Mouse (Mus musculus) kidney, adult 9 months (tissue): ENCODE results near the gene Osbpl10.
A peak's percentile ranks its signal among the peaks of the same experiment; 100 is the strongest.
"Not testable (repeated sequence)": the region's sequence is repeated elsewhere in the genome, so short reads cannot be mapped to it uniquely, and the experiment has no call there.

Experiments
- DNase-seq: peaks from one replicate; pipeline ENCODE4 v3.0.0; 2022

The Osbpl10 gene

DNA sequence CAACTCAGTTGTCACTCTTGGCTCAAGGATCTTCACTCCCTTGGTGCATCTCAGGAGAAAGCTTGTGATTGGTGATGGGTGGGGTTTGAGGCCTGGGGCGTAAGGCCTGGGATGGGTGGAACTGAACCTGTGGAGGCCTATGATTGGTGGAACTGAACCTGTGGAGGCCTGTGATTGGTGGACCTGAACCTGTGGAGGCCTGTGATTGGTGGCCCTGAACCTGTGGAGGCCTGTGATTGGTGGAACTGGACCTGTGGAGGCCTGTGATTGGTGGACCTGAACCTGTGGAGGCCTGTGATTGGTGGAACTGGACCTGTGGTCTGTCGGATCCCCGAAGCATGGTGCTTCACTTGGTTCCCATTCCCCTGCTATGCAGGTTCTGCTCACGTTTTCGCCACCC is 7.4 kb downstream of the Osbpl10 start:
- DNase-seq, result no peak

DNA sequence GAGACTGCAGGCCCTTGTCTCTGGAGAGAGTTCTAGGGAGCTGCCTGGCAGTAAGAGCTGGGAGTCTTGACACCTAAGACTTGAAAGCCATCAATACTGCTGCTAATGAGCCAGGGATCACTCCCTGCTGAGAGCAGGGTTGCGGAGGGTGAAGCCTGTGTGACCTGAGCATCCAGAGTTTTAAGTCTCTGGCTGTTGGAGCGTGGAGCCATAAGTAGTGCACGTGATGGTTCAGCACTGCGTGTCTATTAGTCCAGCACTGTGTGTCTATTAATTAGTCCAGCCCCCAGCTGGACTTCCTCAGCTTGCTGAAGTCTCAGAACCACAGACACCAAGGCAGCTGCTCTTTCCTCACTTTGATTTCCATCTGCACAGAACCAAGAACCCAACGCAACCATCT is 8.0 kb downstream of the Osbpl10 start:
- no peak for DNase-seq

DNA sequence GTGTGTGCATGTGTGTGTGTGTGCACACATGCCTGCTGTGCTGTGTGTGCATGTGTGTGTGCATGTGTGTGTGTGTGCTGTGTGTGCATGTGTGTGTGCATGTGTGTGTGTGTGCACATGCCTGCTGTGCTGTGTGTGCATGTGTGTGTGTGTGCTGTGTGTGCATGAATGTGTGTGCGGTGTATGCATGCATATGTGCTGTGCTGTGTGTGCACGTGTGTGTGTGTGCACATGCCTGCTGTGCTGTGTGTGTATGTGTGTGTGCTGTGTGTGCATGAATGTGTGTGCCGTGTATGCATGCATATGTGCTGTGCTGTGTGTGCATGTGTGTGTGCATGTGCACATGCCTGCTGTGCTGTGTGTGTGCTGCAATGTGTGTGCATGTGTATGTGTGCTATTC is 9.7 kb downstream of the Osbpl10 start:
- DNase-seq, result no peak

DNA sequence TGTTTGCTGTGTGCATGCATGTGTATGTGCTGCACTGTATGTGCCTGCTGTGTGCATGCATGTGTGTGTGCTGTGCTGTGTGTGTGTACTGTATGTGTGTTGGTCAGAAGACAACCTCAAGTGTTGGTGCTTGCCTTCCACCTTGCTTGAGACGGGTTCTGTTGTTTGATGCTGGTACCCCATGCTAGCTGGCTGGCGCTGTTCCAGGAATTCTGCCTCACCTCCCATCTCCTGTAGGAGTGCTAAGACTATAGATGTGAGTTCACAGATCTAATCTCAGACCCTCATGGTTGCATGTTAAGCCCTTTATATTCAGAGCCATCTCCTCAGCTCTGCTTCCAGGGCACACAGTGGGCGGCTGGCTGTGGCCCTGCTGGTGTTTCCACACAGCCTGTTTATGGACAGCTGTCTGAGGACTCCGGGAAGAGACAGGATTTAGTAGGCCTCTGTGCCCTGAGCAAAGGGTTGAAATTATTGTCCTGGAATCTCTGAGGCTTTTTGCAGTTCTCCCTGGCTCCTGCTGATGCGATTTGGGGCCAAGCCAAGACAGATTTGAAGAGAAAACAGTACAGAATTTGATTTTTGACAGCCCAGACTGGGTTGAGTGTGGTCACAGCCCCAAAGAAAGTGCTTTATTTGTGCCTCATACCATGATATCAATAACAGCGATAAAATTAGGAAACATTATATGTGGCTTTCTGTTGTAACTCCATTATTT is 10.4 kb downstream of the Osbpl10 start:
- DNase-seq, result no peak

DNA sequence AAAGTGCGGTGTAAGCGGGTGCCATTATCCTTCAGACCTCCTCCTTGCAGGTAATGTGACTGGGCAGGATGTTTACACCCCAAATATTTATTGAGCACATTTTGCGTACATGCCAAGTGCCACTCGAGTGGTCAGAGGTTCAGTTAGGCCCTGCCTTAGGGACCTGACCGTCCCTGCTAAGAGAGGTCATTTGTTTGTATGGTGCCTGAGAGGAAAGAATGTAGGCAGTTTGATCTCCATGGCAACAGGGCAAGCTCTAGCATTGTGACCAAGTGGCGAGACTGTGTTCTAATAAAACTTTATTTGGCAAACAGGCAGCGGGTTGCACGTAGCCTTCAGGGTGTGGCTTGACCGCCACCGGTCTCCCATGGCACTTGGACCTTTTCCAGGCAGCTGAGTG is 12.1 kb downstream of the Osbpl10 start:
- peak; percentile 51 for DNase-seq

DNA sequence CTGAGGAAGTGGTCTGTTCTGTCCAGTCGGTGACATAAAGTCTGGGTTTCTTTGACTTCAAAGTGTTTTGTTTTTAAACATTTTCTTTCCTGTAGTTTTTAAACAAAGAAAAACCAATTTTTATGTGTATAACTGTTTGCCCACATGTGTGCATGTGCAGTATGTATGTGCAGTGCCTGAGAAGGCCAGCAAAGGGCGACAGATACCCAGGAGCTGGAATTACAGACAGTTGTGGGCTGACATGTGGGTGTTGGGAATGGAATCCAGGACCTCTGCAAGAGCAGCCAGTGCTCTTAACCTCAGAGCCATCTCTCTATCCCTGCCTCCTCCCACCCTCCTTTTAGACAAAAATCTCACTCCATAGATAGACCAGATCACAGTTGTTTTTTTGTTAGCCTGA is 14.2 kb downstream of the Osbpl10 start:
- DNase-seq, result no peak

DNA sequence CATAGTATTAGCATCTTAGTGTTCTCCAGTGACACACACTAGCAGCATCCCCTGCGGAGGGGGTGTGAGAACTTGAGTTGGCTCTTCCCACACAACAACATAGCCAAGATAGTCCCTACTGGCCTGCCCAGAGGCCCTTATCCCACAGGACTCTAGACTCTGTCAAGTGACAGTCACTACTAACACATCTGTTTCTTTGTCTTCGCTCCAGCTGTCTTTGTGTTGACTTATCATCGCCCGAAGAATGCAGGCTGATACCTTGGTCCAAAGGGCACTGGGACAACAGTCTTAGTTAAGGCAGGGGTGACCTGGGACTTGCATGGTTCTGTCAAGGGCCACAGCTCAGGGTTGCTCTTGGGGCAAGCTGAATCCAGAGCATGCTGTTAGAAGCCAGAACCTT is 16.9 kb downstream of the Osbpl10 start:
- no peak for DNase-seq

DNA sequence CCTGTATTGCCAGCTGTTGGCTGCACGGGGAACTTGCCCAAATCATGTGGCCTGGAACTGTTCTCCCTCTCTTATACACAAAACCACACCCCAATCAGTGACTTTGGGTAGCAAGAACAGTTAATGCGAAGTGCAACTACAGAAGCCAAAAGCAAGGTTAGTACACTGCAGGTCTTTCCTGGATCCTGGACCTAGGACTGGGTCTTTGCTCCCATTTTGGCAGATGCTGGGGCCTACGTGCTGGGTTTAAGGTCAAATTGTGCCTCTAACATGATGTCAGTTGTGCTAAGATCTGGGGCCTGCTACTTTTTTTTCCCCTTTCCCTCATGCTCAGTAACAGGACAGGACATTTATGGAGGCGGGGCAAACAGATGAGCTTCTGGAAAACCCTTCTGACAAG is 17.3 kb downstream of the Osbpl10 start:
- DNase-seq, result peak; percentile 64

DNA sequence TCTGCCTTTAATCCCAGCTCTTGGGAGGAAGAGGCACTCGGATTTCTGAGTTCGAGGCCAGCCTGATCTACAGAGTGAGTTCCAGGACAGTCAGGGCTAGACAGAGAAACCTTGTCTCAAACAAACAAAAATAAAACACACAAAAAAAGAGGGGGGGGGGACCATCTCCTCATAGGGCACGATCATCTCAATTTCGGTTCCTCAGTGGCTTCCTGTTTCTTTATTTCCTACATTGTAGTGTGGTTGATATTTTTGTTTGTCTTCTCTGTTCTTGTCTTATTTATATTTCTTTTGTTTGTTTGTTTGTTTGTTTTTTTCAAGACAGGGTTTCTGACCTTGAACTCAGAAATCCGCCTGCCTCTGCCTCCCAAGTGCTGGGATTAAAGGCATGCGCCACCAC is 18.1 kb downstream of the Osbpl10 start:
- DNase-seq, result no peak

DNA sequence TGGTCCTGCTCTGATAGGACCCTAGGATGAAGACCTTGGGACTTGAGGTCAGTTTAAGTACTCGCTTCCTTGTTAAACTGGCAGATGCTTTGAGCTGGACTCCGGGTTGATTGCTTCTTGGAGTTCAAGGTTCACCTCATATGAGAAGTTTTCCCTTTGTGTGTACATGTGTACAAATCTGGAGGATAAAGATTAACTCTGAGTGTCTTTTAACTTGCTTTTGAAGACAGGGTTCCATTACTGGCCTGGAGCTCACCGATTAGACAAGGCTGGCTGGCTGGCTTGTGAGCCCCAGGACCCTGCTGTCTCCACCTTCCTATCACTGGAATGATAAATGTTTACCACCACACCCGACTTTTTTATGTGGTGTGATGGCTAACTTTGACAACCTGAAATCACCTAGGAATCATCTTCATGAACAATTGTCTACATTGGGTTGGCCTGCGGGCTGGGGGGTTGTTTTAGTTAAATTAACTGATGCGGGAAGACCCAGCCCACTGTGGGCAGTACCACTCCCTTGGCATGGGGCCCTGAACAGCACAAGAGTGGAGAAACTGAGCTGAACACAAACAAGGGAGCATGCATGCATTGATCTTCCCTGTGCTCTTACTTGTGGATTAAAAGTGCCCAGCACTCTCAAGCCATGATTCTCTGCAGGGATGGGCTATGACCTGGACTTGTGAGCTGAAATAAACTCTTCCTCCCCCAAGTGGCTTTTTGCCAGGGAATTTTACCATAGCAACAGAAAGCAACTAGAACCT is 20.8 kb downstream of the Osbpl10 start:
- DNase-seq, result peak; percentile 83

DNA sequence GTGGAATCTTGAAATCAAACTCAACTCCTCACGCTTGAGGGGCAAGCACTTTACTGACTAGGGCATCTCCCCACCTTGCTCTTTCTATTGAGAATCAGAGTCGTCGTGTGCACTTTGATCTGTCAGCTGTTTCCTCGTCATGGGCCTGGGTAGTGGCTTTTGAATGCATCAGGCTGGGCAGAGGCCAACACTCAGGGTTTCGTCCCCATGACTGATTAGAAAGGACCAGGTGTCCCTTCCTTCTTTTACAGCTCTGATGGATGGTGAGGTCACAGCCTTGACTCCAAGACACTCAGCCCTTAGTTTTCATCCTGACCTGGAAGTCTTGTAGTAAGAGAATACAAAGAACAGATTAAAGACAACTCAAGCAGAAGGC is 21.4 kb downstream of the Osbpl10 start:
- peak; percentile 57 for DNase-seq

DNA sequence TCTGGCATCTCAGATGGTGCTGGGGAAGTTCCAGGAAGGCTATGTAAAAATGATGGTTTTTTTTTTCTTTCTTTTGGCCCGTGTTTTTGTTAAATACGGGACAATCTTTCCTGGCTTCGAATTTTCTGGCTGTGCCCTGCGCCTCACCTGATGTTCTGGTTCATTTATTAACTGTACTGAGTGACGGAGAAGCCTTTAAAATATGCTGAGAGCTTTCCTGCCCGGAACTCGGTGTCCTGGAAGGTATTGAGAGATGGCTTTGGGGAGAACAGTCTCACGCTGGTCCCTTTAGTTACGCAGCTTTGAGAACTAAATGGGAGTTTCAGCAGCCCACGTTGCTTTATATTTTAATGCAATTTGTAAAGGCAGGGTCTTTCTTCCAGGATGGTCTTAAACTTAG is 27.1 kb downstream of the Osbpl10 start:
- peak; percentile 78 for DNase-seq

DNA sequence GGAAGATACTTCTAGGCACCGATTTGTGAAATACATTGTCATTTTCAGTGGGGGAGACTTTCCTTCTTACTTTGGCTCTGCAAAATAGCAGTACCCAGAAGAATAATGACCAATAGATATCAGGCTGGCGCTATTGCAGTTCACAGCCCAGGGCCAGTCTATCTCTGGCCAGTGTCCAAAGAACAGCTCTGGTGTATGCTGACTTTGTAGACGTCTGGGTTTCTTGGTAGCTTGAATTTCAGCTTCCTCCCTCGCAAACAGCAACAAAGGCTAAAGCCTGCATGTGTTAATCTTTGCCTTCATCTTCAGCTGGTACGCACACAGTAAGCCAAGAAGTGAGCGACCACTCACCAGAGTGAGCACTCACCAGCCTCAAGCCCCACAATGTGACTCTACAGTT is 29.4 kb downstream of the Osbpl10 start:
- no peak for DNase-seq

DNA sequence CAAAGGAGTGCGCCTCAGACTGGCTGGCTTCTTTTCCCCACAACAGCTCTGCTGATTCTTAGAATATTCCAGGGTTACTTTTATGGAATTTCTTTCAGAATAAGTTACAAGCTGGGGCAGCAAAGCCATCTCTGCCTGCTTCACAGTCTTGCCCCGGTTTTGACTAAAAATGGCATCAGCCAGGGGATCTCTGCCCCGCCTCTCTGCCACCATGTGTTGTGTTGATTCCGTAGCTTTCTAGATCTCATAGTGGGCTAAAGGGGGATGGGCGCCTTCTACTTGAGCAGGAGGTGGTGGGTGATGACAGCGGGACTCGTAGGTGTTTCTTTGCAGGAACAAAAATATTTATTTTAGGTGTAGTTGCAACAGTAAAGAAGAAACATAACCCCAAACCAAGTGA is 29.8 kb downstream of the Osbpl10 start:
- no peak for DNase-seq

DNA sequence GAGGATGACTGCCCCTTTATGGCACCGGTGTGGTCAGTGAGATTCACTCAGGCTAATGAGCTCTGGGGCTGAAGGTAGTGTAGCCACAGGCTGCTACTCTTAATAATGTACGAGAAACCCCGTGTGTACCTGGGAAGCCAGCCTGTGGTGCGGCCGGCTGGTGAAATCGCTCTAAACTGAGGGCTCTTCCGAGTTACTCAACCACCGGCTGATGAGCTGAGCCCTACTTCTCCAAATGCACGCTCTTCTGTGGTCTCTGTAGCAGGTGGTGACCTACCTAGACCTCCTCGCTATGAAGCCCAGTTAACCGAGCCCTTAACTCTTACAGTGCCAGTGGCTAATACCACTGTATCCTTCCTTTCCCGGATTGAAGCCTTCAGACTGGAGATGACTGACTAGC is 34.0 kb downstream of the Osbpl10 start:
- no peak for DNase-seq

DNA sequence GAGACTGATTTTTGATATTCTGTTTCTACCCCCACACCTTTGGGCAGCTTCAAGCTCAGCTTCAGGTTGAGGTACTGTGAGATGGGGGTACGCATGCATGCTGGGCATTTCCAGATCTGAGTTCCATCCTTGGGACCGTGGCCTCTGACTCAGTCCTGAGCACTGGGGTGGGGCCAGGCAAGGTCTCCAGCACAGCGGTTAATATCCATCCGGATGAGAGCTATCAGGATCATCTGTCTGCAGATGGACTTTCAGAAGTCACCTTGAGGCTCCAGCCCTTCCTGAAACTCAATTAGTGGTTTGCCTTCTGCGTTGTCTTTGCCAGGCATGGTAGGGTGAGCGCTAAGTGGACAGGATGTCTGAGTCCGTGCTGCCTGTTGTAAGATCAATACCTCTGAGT is 41.8 kb downstream of the Osbpl10 start:
- DNase-seq, result no peak

DNA sequence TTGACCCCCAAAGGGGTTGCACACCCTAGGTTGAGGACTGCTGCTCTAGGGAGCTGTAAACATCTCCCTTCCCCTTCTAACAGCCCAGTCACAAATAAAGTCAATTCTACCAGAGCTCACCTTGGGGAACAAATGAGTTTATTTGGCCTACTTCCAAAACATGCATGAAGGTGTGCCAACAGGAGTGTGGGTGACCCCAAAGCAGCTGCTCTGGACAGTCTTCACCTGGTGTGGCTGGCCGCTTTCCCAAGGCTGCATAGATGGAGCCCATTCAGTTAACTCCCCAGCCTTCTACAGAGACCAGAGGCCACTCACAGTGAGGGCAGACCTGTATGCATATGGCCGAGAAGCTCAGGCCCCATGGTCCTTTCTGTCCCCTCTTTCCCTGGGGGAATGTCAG is 43.0 kb downstream of the Osbpl10 start:
- peak; percentile 45 for DNase-seq

DNA sequence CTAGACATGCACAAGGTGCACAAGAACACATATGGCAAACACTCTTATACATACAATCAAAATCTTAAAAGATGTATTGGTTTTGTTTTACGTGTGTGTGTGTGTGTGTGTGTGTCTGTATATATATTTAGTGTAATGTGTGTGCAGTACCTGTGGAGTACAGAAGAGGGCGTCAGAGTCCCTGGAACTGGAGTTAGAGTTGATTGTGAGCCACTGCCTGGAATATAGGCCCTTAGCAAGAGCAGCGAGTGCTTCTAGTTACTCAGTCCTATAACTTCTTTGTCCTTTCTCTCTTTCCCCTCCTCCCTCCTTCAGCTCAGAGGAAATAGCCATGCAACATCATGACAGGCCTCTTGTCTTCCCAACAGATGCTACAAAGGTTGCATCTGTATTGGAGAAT is 44.8 kb downstream of the Osbpl10 start:
- no peak for DNase-seq

DNA sequence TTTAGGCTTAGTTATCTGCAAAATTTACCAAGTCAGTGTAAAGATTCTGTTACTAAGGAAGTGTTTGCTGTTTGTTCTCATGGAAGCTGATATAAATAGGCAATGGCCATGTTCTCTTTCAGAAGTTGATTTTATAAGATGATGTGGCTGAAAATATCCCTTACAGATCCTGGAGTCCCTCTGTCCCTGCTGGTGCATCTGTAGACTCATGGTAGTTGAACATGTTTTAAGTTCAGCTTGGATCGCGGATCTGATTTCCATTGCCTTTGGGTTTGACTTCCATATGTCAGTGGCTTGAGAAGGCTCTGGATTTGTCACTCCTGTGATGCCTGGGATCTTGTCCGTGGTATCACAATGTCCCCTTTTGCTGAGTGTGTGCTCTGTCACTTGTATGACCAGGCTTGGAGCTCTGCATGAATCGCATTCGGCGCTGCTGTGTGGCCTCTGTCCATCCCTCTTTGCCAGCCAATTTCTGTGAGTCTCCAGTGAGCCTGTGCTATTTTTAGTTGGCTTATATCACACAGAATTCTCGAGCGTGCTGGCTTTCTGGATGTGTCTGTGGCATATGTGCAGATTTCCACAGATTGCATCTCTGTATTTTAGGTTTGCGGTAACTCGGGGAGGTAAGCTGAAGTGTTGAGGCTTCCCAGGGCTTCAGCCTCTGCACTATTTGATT is 45.5 kb downstream of the Osbpl10 start:
- DNase-seq, result no peak

DNA sequence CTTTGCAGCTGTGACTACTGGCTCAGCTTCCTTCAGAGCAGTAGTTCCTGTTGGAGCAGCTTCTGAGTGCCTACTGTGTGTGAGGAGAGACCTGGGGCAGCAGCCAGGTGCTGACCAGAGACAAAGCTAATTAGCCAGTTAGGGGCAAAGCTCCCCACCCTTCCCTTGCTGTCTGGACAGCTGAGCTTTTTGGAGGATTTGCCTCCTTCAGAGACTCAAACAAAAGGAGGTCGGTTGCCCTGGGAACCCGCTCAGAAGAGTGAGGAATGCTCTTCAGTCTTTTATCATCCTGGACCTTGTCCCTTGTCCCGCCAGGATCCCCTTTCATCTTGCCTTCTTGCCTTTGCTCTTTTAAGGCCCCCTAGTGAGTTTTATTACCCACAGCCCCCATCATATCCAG is 50.9 kb downstream of the Osbpl10 start:
- no peak for DNase-seq

DNA sequence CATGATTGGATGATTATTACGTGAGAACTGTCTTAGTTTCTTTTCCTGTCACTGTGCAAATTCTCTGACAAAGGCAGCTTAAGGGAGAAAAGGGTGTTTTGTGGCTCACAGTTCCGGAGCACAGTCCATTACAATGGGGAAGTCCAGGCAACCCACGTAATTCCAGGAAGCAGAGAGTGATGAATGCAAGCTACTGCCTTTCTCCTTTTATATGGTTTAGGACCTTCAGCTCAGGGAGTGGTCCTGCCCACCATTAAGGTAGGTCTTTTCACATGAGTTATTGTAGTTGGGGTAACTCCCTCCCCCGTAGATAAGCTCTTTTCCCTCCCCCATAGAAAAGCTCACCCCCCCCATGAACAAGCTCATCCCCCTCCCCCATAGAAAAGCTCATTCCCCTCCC is 52.2 kb downstream of the Osbpl10 start:
- DNase-seq, result no peak

DNA sequence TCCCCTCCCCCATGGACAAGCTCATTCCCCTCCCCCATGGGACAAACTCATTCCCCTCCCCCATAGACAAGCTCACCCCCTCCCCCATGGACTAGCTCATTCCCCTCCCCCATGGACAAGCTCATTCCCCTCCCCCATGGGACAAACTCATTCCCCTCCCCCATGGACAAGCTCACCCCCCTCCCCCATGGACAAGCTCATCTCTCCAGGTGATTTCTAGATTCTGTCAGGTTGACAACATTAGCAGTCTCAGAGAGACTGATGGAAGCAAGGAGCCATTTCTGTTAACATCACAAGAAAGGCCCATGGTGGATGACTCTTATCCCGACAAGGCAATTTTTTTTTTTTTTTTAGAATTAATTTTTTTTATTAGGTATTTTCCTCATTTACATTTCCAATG is 52.7 kb downstream of the Osbpl10 start:
- DNase-seq, result not testable (repeated sequence)

DNA sequence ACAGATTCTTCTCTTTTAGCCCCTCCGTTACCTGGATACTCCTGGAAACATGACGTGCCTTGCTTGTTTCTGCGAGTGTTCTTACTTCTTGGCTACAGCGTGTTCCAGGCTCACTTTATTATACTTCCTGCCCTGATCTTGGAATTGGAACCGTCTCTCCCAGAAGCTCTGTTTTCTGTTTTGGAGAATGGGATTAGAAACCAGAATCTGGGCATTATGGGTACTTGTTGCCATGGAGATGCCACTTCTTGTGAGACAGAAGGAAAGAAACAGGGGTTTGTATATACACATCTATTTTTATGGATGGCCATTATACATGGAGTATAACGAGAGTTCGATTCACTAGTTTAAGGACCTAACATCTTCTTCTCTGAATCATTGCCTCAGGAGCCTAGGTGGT is 54.4 kb downstream of the Osbpl10 start:
- no peak for DNase-seq

DNA sequence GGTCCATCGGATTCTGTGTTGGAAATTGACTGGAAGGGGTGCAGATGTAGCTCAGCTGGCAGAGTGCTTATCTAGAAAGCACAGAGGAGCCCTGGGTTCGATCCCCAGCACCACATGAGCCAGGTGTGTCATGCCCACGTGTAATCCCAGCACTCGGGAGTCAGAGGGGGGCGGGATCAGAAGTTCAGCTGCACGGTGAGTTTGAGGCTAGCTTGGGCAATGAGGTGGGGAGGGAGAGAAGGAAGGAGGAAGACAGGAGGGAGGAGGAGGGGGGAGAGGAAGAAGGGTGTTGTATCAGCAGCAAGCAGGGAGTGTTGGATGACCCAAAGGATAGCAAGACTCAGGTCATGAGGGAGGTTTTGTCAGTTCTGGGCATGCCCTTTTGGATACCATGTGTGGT is 55.9 kb downstream of the Osbpl10 start:
- no peak for DNase-seq
